Mouse (Mus musculus): ENCODE results near the gene Sppl2b. TPM values are rescaled to one million over a fixed set of nuclear protein-coding genes. Genes with fewer than 3 reads are reported as not detected.

The Sppl2b gene
- polyA plus RNA-seq, 1 experiment from 2014 or later = 28.4 TPM

GRCm38 (mm10) chr10:80876028-80876427, 21.0 kb downstream of the Sppl2b start:
- H3K27ac ChIP-seq (ENCODE audit: low read length) = no peak overlapping the region

GRCm38 (mm10) chr10:80876594-80876993, 21.5 kb downstream of the Sppl2b start:
- Histone ChIP-seq H3K9me3 (replicated peaks; ENCODE audit: control insufficient read depth, low read length) (no peaks in the 10 kb centered on the region), H3K27ac (ENCODE audit: low read length) (no peak overlapping the region), H3K9ac (ENCODE audit: low read length) (peak overlapping the region; percentile 37; the same call in 1 of the 2 replicates), H3K4me1 (ENCODE audit: control insufficient read depth, insufficient read depth, low read length) (peaks cover 7% of the 10 kb centered on the region), H3K36me3 (ENCODE audit: control insufficient read depth, insufficient read depth) (no peaks in the 10 kb centered on the region), H3K27me3 (ENCODE audit: control insufficient read depth, insufficient read depth, low read length) (no peaks in the 10 kb centered on the region), H3K4me3 (ENCODE audit: low read length) (no peak overlapping the region), H3K4me2 (ENCODE audit: low read depth, low read length) (no peak overlapping the region)
- 31% methylated on average over 3 of the region's 3 CpGs for WGBS
- ATAC-seq (replicated peaks; ENCODE audit: extremely low read depth, insufficient read depth, low FRiP score) = no peak

More at GRCm38 (mm10) chr10:80876028-80876427, 21.0 kb downstream of the Sppl2b start:
- Histone ChIP-seq H3K9me3 (replicated peaks; ENCODE audit: control insufficient read depth, low read length) (no peaks in the 10 kb centered on the region), H3K4me2 (ENCODE audit: low read depth, low read length) (no peak overlapping the region), H3K36me3 (ENCODE audit: control insufficient read depth, insufficient read depth) (no peaks in the 10 kb centered on the region), H3K4me1 (ENCODE audit: control insufficient read depth, insufficient read depth, low read length) (peaks cover 7% of the 10 kb centered on the region), H3K4me3 (ENCODE audit: low read length) (no peak overlapping the region), H3K27me3 (ENCODE audit: control insufficient read depth, insufficient read depth, low read length) (no peaks in the 10 kb centered on the region), H3K9ac (ENCODE audit: low read length) (no peak overlapping the region)
- no peak for ATAC-seq (replicated peaks; ENCODE audit: extremely low read depth, insufficient read depth, low FRiP score)
- 26% methylated on average over 5 of the region's 5 CpGs for WGBS

GRCm38 (mm10) chr10:80880131-80880641, 25.1 kb downstream of the Sppl2b start:
- Histone ChIP-seq H3K4me1 (ENCODE audit: control insufficient read depth, insufficient read depth, low read length) (peaks cover 7% of the 10 kb centered on the region), H3K27me3 (ENCODE audit: control insufficient read depth, insufficient read depth, low read length) (no peaks in the 10 kb centered on the region), H3K27ac (ENCODE audit: low read length) (no peak overlapping the region), H3K4me3 (ENCODE audit: low read length) (no peak overlapping the region), H3K9me3 (replicated peaks; ENCODE audit: control insufficient read depth, low read length) (no peaks in the 10 kb centered on the region), H3K9ac (ENCODE audit: low read length) (no peak overlapping the region), H3K36me3 (ENCODE audit: control insufficient read depth, insufficient read depth) (no peaks in the 10 kb centered on the region), H3K4me2 (ENCODE audit: low read depth, low read length) (no peak overlapping the region)
- ATAC-seq (replicated peaks; ENCODE audit: extremely low read depth, insufficient read depth, low FRiP score) = peak; percentile 42; the same call in 1 of the 2 replicates
- 7% methylated on average over 5 of the region's 5 CpGs for WGBS

- WGBS = 63% methylated on average over 2 of the region's 2 CpGs
- Histone ChIP-seq H3K9me3 (replicated peaks; ENCODE audit: control insufficient read depth, low read length) (no peaks in the 10 kb centered on the region), H3K27ac (ENCODE audit: low read length) (no peak overlapping the region), H3K4me2 (ENCODE audit: low read depth, low read length) (no peak overlapping the region), H3K9ac (ENCODE audit: low read length) (no peak overlapping the region), H3K4me3 (ENCODE audit: low read length) (no peak overlapping the region), H3K36me3 (ENCODE audit: control insufficient read depth, insufficient read depth) (no peaks in the 10 kb centered on the region), H3K4me1 (ENCODE audit: control insufficient read depth, insufficient read depth, low read length) (peaks cover 7% of the 10 kb centered on the region), H3K27me3 (ENCODE audit: control insufficient read depth, insufficient read depth, low read length) (no peaks in the 10 kb centered on the region)
- ATAC-seq (replicated peaks; ENCODE audit: extremely low read depth, insufficient read depth, low FRiP score) = no peak
These were observed 25.8 kb downstream of the Sppl2b start for GRCm38 (mm10) chr10:80880901-80881300.

GRCm38 (mm10) chr10:80881301-80881700, 26.2 kb downstream of the Sppl2b start:
- ATAC-seq (replicated peaks; ENCODE audit: extremely low read depth, insufficient read depth, low FRiP score) = no peak
- Histone ChIP-seq H3K9ac (ENCODE audit: low read length) (no peak overlapping the region), H3K9me3 (replicated peaks; ENCODE audit: control insufficient read depth, low read length) (no peaks in the 10 kb centered on the region), H3K27me3 (ENCODE audit: control insufficient read depth, insufficient read depth, low read length) (no peaks in the 10 kb centered on the region), H3K27ac (ENCODE audit: low read length) (no peak overlapping the region), H3K4me3 (ENCODE audit: low read length) (no peak overlapping the region), H3K36me3 (ENCODE audit: control insufficient read depth, insufficient read depth) (no peaks in the 10 kb centered on the region), H3K4me1 (ENCODE audit: control insufficient read depth, insufficient read depth, low read length) (peaks cover 7% of the 10 kb centered on the region), H3K4me2 (ENCODE audit: low read depth, low read length) (no peak overlapping the region)
- 25% methylated on average over 10 of the region's 10 CpGs for WGBS

GRCm38 (mm10) chr10:80887181-80887580, 32.1 kb downstream of the Sppl2b start:
- peak; percentile 75; the same call in 1 of the 2 replicates for ATAC-seq (replicated peaks; ENCODE audit: extremely low read depth, insufficient read depth, low FRiP score)
- peaks cover 23% of the 10 kb centered on the region for H3K27me3 ChIP-seq (ENCODE audit: control insufficient read depth, insufficient read depth, low read length)
- H3K27ac ChIP-seq (ENCODE audit: low read length) = no peak overlapping the region
- 30% methylated on average over 11 of the region's 11 CpGs for WGBS
- no peak overlapping the region for H3K4me3 ChIP-seq (ENCODE audit: low read length)
- H3K4me1 ChIP-seq (ENCODE audit: control insufficient read depth, insufficient read depth, low read length) = peaks cover 5% of the 10 kb centered on the region
- H3K9me3 ChIP-seq (replicated peaks; ENCODE audit: control insufficient read depth, low read length) = no peaks in the 10 kb centered on the region
- H3K4me2 ChIP-seq (ENCODE audit: low read depth, low read length) = no peak overlapping the region
- no peak overlapping the region for H3K9ac ChIP-seq (ENCODE audit: low read length)
- H3K36me3 ChIP-seq (ENCODE audit: control insufficient read depth, insufficient read depth) = no peaks in the 10 kb centered on the region

GRCm38 (mm10) chr10:80895100-80895499, 40.0 kb downstream of the Sppl2b start:
- no peak overlapping the region for H3K27ac ChIP-seq (ENCODE audit: low read length)
- WGBS = 77% methylated on average over 7 of the region's 7 CpGs

GRCm38 (mm10) chr10:80895697-80896096, 40.6 kb downstream of the Sppl2b start:
- Histone ChIP-seq H3K9me3 (replicated peaks; ENCODE audit: control insufficient read depth, low read length) (no peaks in the 10 kb centered on the region), H3K4me2 (ENCODE audit: low read depth, low read length) (no peak overlapping the region), H3K27ac (ENCODE audit: low read length) (no peak overlapping the region), H3K4me1 (ENCODE audit: control insufficient read depth, insufficient read depth, low read length) (peaks cover 7% of the 10 kb centered on the region), H3K36me3 (ENCODE audit: control insufficient read depth, insufficient read depth) (peaks cover 5% of the 10 kb centered on the region), H3K9ac (ENCODE audit: low read length) (no peak overlapping the region), H3K4me3 (ENCODE audit: low read length) (no peak overlapping the region), H3K27me3 (ENCODE audit: control insufficient read depth, insufficient read depth, low read length) (no peaks in the 10 kb centered on the region)
- no peak for ATAC-seq (replicated peaks; ENCODE audit: extremely low read depth, insufficient read depth, low FRiP score)
- WGBS = 82% methylated on average over 6 of the region's 6 CpGs

More at GRCm38 (mm10) chr10:80895100-80895499, 40.0 kb downstream of the Sppl2b start:
- Histone ChIP-seq H3K4me2 (ENCODE audit: low read depth, low read length) (no peak overlapping the region), H3K27me3 (ENCODE audit: control insufficient read depth, insufficient read depth, low read length) (peaks cover 2% of the 10 kb centered on the region; the same call in 1 of the 2 replicates), H3K4me1 (ENCODE audit: control insufficient read depth, insufficient read depth, low read length) (peaks cover 7% of the 10 kb centered on the region), H3K9me3 (replicated peaks; ENCODE audit: control insufficient read depth, low read length) (no peaks in the 10 kb centered on the region), H3K36me3 (ENCODE audit: control insufficient read depth, insufficient read depth) (peaks cover 5% of the 10 kb centered on the region), H3K9ac (ENCODE audit: low read length) (no peak overlapping the region), H3K4me3 (ENCODE audit: low read length) (no peak overlapping the region)
- ATAC-seq (replicated peaks; ENCODE audit: extremely low read depth, insufficient read depth, low FRiP score) = no peak

- Histone ChIP-seq H3K4me3 (ENCODE audit: low read length) (no peak overlapping the region), H3K27ac (ENCODE audit: low read length) (no peak overlapping the region), H3K9ac (ENCODE audit: low read length) (no peak overlapping the region), H3K9me3 (replicated peaks; ENCODE audit: control insufficient read depth, low read length) (no peaks in the 10 kb centered on the region), H3K36me3 (ENCODE audit: control insufficient read depth, insufficient read depth) (peaks cover 5% of the 10 kb centered on the region), H3K27me3 (ENCODE audit: control insufficient read depth, insufficient read depth, low read length) (no peaks in the 10 kb centered on the region), H3K4me1 (ENCODE audit: control insufficient read depth, insufficient read depth, low read length) (peaks cover 10% of the 10 kb centered on the region), H3K4me2 (ENCODE audit: low read depth, low read length) (no peak overlapping the region)
- ATAC-seq (replicated peaks; ENCODE audit: extremely low read depth, insufficient read depth, low FRiP score) = no peak
- WGBS = 69% methylated on average over 24 of the region's 24 CpGs
These were observed 41.8 kb downstream of the Sppl2b start for GRCm38 (mm10) chr10:80896581-80897485.
